Mouse (Mus musculus) right cerebral cortex, adult 2 months (tissue): ENCODE measurements around the gene Fam57b.

Source experiments
- DNase-seq, 2 experiments: peaks; one replicate each; pipeline ENCODE4 v3.0.0; 2021 to 2022; ENCODE audit warnings: low spot score in 2 of 2

The Fam57b gene

GRCm38 (mm10) chr7:126798127-126799049, 920 bp downstream of the Fam57b start:
- DNase-seq = peak in 1 of 2 experiments; percentile 39

DNA sequence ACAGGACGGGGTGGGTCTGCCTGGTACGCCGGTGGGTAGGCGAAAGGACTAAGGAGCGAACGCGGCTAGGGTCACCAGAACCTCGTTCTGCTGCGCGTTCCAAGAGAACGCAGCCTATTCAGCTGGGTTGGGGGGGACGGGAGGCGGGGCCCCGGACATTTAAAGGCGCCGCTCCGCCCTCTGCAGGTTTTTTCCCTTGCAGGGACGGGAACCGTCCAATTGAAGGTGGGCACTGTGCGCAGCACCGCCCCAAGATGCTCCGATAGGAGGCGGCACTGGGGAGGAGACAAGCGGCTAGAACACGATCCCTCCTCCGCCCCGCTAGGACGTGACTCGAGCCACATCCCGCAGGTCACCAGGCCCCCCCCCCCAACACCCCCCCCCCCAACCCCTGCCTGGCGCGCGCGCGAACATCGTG, 1.6 kb downstream of the Fam57b start:
- peak; percentile 96 to 98 for DNase-seq

DNA sequence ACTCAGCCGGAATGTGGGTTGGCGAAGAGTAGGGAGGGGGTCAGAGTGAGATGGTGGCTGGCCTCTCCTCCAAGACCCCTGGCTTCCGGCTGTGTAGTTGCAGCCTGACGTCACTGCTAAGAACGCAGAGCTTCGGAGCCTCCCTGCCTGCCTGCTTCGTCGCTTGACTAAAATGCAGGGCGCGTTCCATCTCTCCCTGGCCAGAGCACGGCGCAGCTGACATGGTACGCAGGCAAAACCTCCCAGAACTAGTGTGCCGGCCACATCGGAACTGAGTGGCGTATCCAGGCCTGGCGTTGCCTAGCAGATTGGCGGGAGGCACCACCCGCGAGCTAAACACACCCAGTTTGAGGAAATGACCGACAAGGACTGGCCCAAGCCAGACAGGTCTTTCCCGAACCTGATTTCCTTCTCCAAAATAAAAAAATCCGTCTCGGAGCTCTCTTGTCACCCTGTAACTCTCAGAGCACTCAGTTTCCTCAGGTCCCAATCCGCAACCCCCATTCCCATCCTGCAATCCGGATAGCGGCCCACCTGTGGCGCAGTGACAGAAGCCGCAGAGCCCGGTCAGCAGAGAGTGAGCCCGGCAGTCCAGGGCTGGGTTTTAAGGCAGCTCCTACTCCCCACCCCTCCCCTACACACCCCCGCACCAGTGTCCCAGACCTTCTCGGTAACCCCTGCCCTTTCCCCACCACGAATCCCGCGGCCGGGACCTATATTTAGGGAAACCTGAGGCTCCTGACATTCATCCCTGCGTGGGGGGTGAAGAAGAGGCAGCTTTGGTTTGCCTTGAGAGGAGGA, 2.2 kb downstream of the Fam57b start:
- DNase-seq = peak in 1 of 2 experiments; percentile 89

DNA sequence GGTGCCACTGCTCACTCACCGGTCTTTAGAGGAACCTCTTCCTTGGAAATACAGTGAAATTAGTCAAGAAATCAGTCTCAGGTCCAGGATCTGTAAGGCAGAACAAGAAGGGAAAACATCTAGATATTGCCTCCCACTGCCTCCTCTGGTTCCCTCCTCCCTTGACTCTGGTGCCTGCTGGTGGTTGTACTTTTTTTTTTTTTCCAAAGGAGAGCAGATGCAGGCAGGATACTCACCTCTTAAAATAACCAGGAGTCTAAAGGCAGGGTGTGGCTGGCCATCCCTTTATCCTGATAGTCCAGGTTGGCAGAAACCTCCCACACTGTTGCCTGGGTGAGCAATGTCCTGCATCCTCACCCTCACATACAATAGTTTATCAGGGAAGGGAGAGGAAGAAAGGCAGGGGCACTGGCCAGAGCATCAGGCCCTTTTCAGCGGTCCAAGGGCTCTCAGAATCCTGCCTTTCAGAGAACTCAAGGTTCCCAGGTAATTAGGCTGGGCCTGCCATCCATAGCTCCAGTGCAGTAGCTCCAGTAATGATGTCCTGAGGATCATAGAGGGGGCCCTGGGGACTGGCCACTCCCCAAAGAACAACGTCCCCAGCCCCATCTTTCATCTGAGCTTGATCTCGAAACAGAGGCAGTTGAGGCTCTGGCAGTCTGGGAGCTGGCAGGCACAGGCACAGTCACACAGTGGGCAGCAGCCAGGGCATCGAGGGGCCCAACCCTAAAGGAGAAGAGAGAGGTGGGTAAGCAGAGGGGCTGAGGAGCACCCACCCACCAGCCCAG, 3.0 kb downstream of the Fam57b start:
- peak; percentile 45 to 58 for DNase-seq

DNA sequence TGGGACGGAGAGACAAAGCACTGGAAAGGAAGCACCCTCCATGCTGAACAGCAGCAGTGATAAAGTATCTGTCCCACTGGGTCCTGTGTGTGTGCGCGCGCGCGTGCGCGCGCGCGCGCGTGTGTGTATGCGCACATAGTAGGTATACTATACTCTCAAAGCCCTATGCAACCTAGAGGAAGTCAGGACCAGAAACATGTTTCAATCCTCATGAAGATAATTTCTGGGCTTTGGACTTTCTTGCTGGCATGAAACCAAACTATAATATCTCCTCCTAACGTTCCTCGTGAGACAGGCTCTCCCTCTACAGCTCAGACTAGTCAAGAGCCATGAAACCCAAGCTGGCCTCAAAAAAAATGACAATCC, 3.6 kb downstream of the Fam57b start:
- DNase-seq = no peak

DNA sequence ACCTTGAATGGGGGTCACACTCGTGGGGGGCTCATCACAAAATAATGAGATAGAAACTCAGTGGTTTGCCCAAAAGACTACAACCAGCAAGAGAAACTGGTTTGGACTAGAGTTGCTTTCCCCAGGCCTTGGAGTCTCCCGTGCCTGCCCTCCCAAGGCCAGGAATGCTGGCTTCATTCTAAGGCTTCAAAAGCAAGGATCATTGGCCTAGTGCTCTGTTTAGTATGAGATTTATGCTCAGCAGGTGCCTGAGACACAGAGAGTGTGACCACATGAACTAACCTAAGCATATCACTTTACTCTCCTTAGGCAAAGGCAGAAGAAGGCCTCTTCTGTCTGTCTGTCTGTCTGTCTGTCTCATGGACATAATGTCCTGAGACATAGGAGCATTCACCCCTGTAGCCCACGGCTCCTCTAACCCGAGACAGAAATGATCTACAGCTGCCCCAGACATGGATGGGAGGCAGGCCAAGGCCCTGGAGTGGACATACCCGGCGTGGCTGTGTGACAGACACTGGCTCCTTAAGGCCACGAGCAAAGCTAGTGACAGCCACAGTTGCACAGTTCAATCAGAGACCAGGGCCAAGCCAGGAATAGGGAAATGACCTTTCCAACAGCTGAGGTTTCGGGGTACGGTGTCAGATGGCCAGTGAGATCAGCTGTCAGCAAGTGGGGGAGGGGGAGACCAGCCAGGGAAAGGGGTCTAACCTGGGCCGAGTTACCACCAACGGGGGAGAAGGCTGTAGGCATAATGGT, 4.8 kb downstream of the Fam57b start:
- no peak for DNase-seq

DNA sequence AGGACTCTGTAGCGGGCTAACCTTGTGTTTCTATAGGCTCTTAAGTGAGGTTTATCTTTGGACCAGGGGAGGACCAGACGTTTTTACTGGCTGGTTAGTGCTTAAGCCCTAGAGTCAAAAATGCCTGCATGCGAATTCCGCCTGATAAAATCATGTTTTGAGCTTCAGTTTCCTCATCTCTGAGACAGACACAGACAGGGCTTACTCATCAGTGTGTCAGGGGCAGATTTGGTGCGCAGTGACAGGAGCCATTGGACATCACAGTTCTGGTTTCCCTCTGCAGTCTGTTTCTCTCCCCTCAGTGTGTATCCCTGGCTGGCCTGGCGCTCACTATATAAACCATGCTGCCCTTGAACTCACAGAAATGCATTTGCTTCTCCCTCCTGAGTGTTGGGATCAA, 5.7 kb downstream of the Fam57b start:
- DNase-seq = no peak

GRCm38 (mm10) chr7:126803751-126804150, 6.3 kb downstream of the Fam57b start:
- DNase-seq = no peak

GRCm38 (mm10) chr7:126806956-126807355, 9.5 kb downstream of the Fam57b start:
- no peak for DNase-seq

DNA sequence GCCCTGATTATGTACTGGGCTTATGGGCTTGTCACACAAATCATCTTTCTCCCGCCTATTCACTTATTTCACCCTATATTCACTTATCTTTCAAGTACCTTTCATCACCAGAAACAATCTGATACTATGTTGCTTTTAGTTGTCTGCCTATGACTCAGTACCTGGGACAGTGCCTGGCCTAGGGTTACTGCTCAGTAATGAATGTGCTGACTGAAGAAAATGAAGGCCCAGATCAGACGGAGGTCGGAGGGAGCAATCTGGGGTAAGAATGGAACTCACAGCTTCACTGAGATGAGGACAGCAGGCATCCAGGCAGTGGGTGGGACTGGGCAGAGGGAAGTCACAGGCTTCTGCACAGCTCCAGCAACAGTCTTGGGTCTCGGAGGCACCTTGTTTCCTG, 9.9 kb downstream of the Fam57b start:
- no peak for DNase-seq

DNA sequence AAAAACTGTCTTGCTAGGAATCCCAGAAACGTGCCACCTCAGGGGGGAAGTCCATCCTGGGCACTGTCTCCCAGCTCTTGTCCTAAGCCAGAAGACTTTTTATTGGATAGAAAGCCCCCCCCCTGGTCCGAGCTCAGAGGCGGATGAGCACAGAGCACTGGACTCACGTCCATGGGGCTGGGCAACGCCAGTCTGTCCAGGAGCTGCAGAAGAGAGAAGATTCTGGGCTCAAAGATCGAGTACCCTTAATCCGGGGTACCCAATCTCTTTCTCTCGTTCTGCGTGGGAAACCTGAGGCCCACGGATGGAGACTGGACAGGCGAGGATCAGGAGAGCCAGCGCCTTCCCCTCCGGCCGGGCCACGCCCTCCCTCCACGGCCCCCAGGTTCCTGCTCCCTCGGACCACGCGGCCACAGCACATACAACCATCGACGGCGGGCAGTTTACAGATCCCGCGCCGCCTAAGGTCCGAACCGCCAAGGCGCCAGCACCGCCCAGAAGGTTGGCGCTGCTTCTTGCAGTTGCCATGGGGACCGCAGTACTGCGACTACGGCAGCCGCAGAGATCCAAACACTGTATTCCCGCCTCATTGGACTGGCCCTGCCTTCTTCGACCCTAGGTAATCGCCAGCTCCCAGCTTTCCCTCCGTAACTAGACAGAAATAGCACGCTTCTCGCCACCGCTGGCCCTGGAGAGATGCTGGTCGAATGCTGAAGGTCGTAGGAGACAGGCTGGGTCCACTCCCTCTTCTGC, 11.4 kb downstream of the Fam57b start:
- DNase-seq = peak; percentile 94 to 96

DNA sequence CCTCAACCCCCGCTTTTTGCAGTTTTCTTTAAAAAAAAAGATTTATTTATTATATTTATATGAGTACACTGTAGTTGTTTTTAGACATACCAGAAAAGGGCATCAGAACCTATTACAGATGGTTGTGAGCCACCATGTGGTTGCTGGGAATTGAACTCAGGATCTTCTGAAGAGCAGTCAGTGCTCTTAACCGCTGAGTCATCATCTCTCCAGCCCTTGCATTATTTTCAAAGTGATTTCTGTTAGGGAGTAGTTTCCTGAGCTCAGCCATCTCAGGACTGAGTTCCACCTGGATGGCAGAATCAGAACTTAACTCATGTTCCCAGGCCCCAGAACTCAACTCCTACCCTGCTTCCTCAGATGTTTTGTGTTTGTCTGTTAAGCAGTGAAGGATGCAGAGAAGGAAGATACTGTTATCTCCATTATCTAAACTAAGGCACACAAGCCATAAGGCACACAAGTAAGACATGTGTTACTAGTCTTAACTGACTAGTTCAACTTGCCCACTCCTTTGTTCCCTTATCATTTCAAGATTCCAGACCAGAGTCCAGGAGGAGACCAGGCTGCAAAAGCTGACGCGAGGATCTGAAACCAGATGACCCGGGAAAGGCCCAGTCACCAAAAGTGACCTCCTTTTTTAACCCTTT, 12.4 kb downstream of the Fam57b start:
- no peak for DNase-seq

DNA sequence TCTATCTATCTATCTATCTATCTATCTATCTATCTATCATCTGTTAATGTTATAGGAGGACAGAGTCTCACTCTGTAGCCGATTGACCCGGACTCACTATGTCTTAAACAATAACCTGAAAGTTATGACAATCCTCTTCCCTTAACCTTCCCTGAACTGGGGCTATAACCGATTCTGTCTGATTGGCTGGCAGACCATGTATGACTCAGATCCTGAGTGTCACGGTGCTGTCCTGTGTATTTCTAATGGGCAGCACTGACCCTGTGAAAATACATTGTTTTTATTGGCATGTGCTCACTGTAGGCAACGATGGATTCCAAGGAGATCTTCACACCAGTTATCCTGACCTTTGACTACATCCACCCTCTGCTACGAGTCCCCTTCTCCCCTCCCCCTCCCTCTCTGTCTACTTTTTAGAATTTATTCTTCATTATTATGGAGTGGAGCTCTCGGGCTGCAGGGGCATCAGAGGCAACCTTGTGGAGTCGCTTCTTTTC, 18.3 kb downstream of the Fam57b start:
- no peak for DNase-seq

DNA sequence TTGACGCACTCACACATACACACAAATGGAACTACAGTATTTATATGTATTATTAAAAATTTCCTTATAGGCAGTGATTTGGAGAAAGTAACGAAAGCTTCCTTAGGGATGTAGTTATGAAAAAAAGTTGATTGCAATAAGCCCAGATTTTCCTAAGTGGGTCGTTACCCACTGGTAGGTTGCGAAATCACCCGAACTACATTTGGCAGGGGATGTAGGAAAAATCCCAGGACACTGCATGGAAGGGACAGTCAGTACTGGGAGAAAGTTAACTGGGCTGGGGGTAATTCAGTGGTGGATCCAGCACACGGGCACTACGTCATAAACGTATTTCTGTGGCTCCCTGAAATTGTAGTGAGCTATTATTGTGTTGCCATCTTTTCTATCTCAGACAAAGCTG, 19.0 kb downstream of the Fam57b start:
- no peak for DNase-seq

DNA sequence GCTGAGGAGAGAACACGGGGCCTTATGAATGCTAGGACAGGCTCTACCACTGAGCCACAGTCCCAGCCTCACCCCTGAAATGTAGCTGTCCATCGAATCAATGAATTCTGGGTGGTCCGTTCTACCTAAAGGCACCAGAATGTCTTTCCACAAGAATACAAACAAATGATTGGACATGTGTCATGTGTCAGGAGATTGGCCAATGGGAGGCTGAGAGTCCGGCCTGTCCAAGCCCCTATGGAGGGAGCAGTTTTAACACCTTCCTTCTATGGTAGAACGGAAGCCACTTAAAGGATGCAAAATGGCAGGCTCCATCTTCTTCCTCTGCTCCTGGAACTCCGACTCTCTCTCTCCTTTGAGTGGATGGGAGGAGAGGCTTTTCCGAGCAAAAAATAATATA, 20.1 kb downstream of the Fam57b start:
- no peak for DNase-seq

- no peak for DNase-seq
These were observed 21.4 kb downstream of the Fam57b start for GRCm38 (mm10) chr7:126818818-126819217.

DNA sequence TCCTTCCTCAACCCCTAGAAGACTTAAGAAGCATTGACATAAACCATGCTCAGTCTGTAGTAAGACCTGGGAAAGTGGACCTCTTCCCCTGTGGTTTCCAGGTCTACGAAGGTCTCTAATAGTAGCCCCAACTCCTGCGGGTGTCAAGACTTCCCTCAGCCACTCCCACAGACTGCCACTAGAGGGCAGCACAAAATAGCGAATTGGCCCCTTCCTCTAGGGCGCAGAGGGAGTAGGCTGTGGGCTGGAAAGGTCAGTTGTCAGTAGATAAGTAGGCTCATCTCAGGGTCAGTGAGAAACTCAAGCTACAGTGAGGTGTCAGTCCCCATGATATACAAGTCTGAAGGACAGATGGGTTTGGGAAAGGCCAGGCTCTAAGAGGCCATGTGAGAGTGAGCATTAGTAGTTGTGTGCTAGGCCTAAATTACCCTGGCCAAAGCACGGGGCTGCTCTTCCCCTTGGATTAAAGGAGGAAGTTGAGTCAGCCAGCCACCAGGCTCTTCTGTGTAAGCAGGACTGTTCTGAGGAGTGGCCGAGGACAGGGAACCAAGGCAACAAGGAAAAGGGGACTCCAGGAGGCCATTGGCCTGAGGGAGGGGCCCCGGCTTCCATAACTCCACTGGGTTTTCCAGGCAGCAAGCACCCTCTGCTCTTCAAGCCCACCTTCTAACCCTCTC, 24.5 kb downstream of the Fam57b start:
- DNase-seq = peak; percentile 83 to 85

DNA sequence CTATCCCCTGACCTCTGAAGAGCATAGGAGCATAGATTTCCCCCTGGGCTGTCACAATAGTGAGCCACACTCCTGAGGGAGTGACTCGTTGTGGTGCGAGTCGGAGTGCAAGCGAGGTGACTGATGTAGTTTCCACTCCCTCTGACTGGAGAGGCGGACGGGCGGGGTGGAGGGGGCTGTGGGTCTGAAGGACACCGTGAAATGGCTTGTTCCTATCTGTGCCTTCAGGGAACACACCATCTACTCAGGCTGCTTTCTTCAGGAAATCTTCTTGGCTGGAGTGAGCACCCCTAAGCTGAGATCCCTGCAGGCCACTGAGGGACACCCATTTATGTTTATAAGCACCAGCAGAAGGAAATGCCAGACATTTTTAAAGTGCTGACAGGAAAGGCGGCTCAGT, 25.3 kb downstream of the Fam57b start:
- DNase-seq = no peak

GRCm38 (mm10) chr7:126823202-126823711, 25.8 kb downstream of the Fam57b start:
- no peak for DNase-seq
